Mouse (Mus musculus): ENCODE data around the gene Maats1. TPM values are rescaled to one million over a fixed set of nuclear protein-coding genes. Genes with fewer than 3 reads are reported as not detected.

Maats1 gene
- polyA plus RNA-seq, 1 experiment from 2014 or later = 2.0 TPM

- peak overlapping the region; percentile 84 for H3K27ac ChIP-seq
- 60% methylated on average over 8 of the region's 8 CpGs for WGBS
- H3K4me3 ChIP-seq = peak overlapping the region; percentile 41
- H3K27me3 ChIP-seq (ENCODE audit: insufficient read depth, poor library complexity, severe bottlenecking) = no peaks in the 10 kb centered on the region
- no peaks in the 10 kb centered on the region for H3K36me3 ChIP-seq
- no peak for DNase-seq (ENCODE audit: low spot score)
- H3K4me1 ChIP-seq (replicated peaks) = peaks cover 19% of the 10 kb centered on the region
- H3K9me3 ChIP-seq = no peaks in the 10 kb centered on the region
Measured at GRCm38 (mm10) chr16:38376841-38377249, 34.9 kb upstream of the Maats1 start.

GRCm38 (mm10) chr16:38376163-38376840 lies 34.4 kb upstream of the Maats1 start:
- Histone ChIP-seq H3K36me3 (no peaks in the 10 kb centered on the region), H3K4me1 (replicated peaks) (peaks cover 19% of the 10 kb centered on the region), H3K27me3 (ENCODE audit: insufficient read depth, poor library complexity, severe bottlenecking) (no peaks in the 10 kb centered on the region), H3K9me3 (no peaks in the 10 kb centered on the region), H3K27ac (peak overlapping the region; percentile 84), H3K4me3 (peak overlapping the region; percentile 41)
- peak; percentile 68 for DNase-seq (ENCODE audit: low spot score)
- WGBS = 36% methylated on average over 17 of the region's 17 CpGs

- Histone ChIP-seq H3K9me3 (no peaks in the 10 kb centered on the region), H3K36me3 (no peaks in the 10 kb centered on the region), H3K27me3 (ENCODE audit: insufficient read depth, poor library complexity, severe bottlenecking) (no peaks in the 10 kb centered on the region), H3K27ac (no peak overlapping the region), H3K4me1 (replicated peaks) (peaks cover 25% of the 10 kb centered on the region), H3K4me3 (no peak overlapping the region)
- DNase-seq (ENCODE audit: low spot score) = no peak
- 85% methylated on average over 7 of the region's 7 CpGs for WGBS
Measured at GRCm38 (mm10) chr16:38375182-38375581, 33.2 kb upstream of the Maats1 start.

- DNase-seq (ENCODE audit: low spot score) = no peak
- Histone ChIP-seq H3K4me1 (replicated peaks) (peaks cover 32% of the 10 kb centered on the region), H3K4me3 (peak overlapping the region; percentile 29; the same call in 1 of the 2 replicates), H3K36me3 (no peaks in the 10 kb centered on the region), H3K27me3 (ENCODE audit: insufficient read depth, poor library complexity, severe bottlenecking) (no peaks in the 10 kb centered on the region), H3K27ac (no peak overlapping the region), H3K9me3 (no peaks in the 10 kb centered on the region)
- 81% methylated on average over 10 of the region's 10 CpGs for WGBS
Measured at GRCm38 (mm10) chr16:38374379-38375140, 32.6 kb upstream of the Maats1 start.

GRCm38 (mm10) chr16:38373941-38374340 lies 32.0 kb upstream of the Maats1 start:
- Histone ChIP-seq H3K27ac (no peak overlapping the region), H3K4me1 (replicated peaks) (peaks cover 32% of the 10 kb centered on the region), H3K36me3 (no peaks in the 10 kb centered on the region), H3K9me3 (no peaks in the 10 kb centered on the region), H3K4me3 (peak overlapping the region; percentile 29), H3K27me3 (ENCODE audit: insufficient read depth, poor library complexity, severe bottlenecking) (no peaks in the 10 kb centered on the region)
- WGBS = 83% methylated on average over 16 of the region's 16 CpGs
- DNase-seq (ENCODE audit: low spot score) = no peak

- WGBS = 81% methylated on average over 10 of the region's 10 CpGs
- DNase-seq (ENCODE audit: low spot score) = no peak
- Histone ChIP-seq H3K27me3 (ENCODE audit: insufficient read depth, poor library complexity, severe bottlenecking) (no peaks in the 10 kb centered on the region), H3K9me3 (no peaks in the 10 kb centered on the region), H3K4me1 (replicated peaks) (peaks cover 32% of the 10 kb centered on the region), H3K4me3 (no peak overlapping the region), H3K27ac (no peak overlapping the region), H3K36me3 (no peaks in the 10 kb centered on the region)
Measured at GRCm38 (mm10) chr16:38373439-38373838, 31.5 kb upstream of the Maats1 start.

GRCm38 (mm10) chr16:38372876-38373275 lies 30.9 kb upstream of the Maats1 start:
- no peak for DNase-seq (ENCODE audit: low spot score)
- no peak overlapping the region for H3K4me3 ChIP-seq
- no peaks in the 10 kb centered on the region for H3K9me3 ChIP-seq
- no peaks in the 10 kb centered on the region for H3K27me3 ChIP-seq (ENCODE audit: insufficient read depth, poor library complexity, severe bottlenecking)
- H3K27ac ChIP-seq = no peak overlapping the region
- H3K4me1 ChIP-seq (replicated peaks) = peaks cover 32% of the 10 kb centered on the region
- no peaks in the 10 kb centered on the region for H3K36me3 ChIP-seq
- 87% methylated on average over 4 of the region's 4 CpGs for WGBS

- Histone ChIP-seq H3K36me3 (no peaks in the 10 kb centered on the region), H3K4me1 (replicated peaks) (peaks cover 29% of the 10 kb centered on the region), H3K27ac (peak overlapping the region; percentile 35; the same call in 1 of the 2 replicates), H3K4me3 (no peak overlapping the region), H3K27me3 (ENCODE audit: insufficient read depth, poor library complexity, severe bottlenecking) (no peaks in the 10 kb centered on the region), H3K9me3 (no peaks in the 10 kb centered on the region)
- no peak for DNase-seq (ENCODE audit: low spot score)
- 89% methylated on average over 15 of the region's 15 CpGs for WGBS
Measured at GRCm38 (mm10) chr16:38371705-38372296, 29.9 kb upstream of the Maats1 start.

- 90% methylated on average over 8 of the region's 8 CpGs for WGBS
- Histone ChIP-seq H3K4me1 (replicated peaks) (peaks cover 19% of the 10 kb centered on the region), H3K27ac (peak overlapping the region; percentile 29; the same call in 1 of the 2 replicates), H3K27me3 (ENCODE audit: insufficient read depth, poor library complexity, severe bottlenecking) (no peaks in the 10 kb centered on the region), H3K4me3 (no peak overlapping the region), H3K36me3 (no peaks in the 10 kb centered on the region), H3K9me3 (no peaks in the 10 kb centered on the region)
- no peak for DNase-seq (ENCODE audit: low spot score)
Measured at GRCm38 (mm10) chr16:38370633-38371374, 28.9 kb upstream of the Maats1 start.

GRCm38 (mm10) chr16:38369992-38370484 lies 28.1 kb upstream of the Maats1 start:
- H3K9me3 ChIP-seq = no peaks in the 10 kb centered on the region
- 79% methylated on average over 4 of the region's 4 CpGs for WGBS
- H3K27me3 ChIP-seq (ENCODE audit: insufficient read depth, poor library complexity, severe bottlenecking) = no peaks in the 10 kb centered on the region
- H3K4me1 ChIP-seq (replicated peaks) = peaks cover 19% of the 10 kb centered on the region
- H3K4me3 ChIP-seq = no peak overlapping the region
- no peak for DNase-seq (ENCODE audit: low spot score)
- H3K36me3 ChIP-seq = no peaks in the 10 kb centered on the region
- H3K27ac ChIP-seq = no peak overlapping the region

GRCm38 (mm10) chr16:38369431-38369830 lies 27.5 kb upstream of the Maats1 start:
- WGBS = 88% methylated on average over 8 of the region's 8 CpGs
- Histone ChIP-seq H3K27ac (no peak overlapping the region), H3K4me3 (no peak overlapping the region), H3K9me3 (no peaks in the 10 kb centered on the region), H3K36me3 (no peaks in the 10 kb centered on the region), H3K27me3 (ENCODE audit: insufficient read depth, poor library complexity, severe bottlenecking) (no peaks in the 10 kb centered on the region), H3K4me1 (replicated peaks) (peaks cover 19% of the 10 kb centered on the region)
- DNase-seq (ENCODE audit: low spot score) = no peak

GRCm38 (mm10) chr16:38369000-38369399 lies 27.1 kb upstream of the Maats1 start:
- Histone ChIP-seq H3K27ac (no peak overlapping the region), H3K36me3 (no peaks in the 10 kb centered on the region), H3K9me3 (no peaks in the 10 kb centered on the region), H3K4me3 (no peak overlapping the region), H3K27me3 (ENCODE audit: insufficient read depth, poor library complexity, severe bottlenecking) (no peaks in the 10 kb centered on the region), H3K4me1 (replicated peaks) (peaks cover 19% of the 10 kb centered on the region)
- no peak for DNase-seq (ENCODE audit: low spot score)
- 87% methylated on average over 7 of the region's 7 CpGs for WGBS

All from hindbrain, embryonic 10.5 days (tissue).